Mouse (Mus musculus) gastrocnemius, adult 2 months (tissue): ENCODE measurements around the gene Galnt16. TPM values are rescaled to one million over a fixed set of nuclear protein-coding genes. Genes with fewer than 3 reads are reported as not detected.

Experiments used
- DNase-seq: peaks from one replicate; pipeline ENCODE4 v3.0.0; 2022
- H3K27ac ChIP-seq: fragments of 200-600 bp; 2 replicates; pipeline ENCODE4 v1.8.1; 2022; ENCODE audit warnings: mild to moderate bottlenecking
- H3K4me3 ChIP-seq: fragments of 200-600 bp; 2 replicates; pipeline ENCODE4 v1.8.1; 2022; ENCODE audit warnings: mild to moderate bottlenecking, moderate library complexity
- CTCF ChIP-seq: fragments of 200-600 bp; IDR thresholded peaks from 2 replicates; pipeline ENCODE4 v1.8.1; 2022; ENCODE audit warnings: antibody characterized with exemption, mild to moderate bottlenecking, moderate library complexity
- intact Hi-C: fragments of 180-260 bp; cut with DNase I; formaldehyde crosslinking; loops from one replicate; pipeline ENCODE4 v1.15.1; 2025
- total RNA-seq, 2 experiments: library from RNA; stranded (reverse); gene quantifications; 2 replicates each; pipeline ENCODE4 v1.2.3; 2021

Galnt16 gene
- total RNA-seq, 2 experiments from 2014 or later: 2.4 to 3.8 TPM

DNA sequence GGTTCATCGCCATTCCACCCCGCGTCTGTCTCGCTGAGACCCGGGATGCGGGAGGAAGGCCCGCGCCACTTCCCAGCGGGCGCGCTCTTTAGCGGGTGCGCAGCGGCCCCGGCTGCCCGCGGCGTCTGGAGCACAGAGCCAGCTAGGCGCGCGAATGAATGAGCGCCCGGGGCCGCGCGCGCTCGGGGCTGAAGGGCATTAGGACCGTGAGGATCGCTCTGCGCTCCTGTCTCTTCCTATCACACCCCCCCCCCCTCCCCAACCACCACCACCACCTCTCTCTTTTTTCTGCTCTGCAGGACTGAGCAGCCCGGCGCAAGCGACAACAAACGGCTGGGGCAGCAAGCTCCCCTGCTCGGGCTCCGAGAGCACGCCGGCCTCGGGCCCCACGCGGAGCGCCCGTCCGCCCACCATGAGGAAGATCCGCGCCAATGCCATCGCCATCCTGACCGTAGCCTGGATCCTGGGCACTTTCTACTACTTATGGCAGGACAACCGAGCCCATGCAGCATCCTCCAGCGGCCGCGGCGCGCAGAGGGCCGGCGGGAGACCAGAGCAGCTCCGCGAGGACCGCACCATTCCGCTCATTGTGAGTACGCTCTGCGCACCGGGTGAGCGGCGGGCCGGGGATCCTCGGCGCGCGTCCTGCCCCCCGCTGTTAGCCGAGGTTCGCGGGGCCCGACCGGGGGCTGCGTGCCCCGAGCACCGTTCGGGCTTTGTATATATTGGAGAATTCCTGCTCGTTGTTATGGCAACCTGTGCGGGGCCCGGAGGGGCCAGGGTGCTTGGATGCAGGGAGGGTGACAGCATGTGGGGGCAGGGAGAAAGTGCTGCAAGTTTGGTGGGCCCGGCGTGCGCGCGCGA is 912 bp downstream of the Galnt16 start:
- peak; percentile 58 for DNase-seq
- intact Hi-C loops: no loop called here
- H3K27ac ChIP-seq: peak overlapping the region; percentile 69
- no peak for TF ChIP-seq CTCF
- peak overlapping the region; percentile 81 for H3K4me3 ChIP-seq

DNA sequence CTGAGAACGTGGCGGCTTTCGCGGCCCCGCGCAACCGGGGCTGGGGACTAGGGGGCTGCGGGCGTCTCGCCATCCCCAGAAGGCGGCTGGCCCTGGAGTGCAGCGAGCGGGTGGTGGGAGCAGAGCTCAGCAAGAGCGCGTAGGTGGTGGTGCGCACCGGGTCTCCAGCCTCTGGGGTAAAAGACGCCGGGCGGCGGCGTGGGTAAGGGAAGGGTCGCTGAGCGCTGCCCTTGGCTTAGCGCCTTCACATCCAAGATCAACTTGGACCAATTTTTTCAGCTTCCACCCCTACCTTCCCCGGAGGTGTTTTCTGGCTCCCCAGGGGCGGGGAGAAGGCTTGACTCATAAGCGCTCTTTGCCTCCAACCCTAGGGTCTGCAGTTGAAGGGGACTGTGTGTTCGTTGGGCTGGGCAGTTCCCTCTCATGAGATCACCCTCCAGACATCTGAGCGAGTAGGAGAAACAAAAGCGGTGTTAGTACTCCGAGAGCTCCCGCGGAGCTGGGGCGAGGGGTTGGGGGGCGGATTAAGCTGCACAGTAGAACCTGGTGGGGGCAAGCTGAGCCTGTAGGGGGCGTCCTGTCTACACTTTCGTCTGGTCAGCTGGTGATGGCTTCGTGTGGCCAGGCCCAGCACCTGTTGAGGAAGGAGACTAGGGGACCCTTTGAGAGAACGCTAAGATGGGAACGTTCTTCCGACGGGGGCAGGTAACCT is 1.7 kb downstream of the Galnt16 start:
- intact Hi-C loops: loop anchor here (5.0 kb wide), 1 partner anchor 58 kb away; no protein-coding TSS in a partner anchor
- peak; percentile 47 for TF ChIP-seq CTCF
- Histone ChIP-seq H3K27ac (peak overlapping the region; percentile 69), H3K4me3 (peak overlapping the region; percentile 81)
- DNase-seq: peak; percentile 60

DNA sequence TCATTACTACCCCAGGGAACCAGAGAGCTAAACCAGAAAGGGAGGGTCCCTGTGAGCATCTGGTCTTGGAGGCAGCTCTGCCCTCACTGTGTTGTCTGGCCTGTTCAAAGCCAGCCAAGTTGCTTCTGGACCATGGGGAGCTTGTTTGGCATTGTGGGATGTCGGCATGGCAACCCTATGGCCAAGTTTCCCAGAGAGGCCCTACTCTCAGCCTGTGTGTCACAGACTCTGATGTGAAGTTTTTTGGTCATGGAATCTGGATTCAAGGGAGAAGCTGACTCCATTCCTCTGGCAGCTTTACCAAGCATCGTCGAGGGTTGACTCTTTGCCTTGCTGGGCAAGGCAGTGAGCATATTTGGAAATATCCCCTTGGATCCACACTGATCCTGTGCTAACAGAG is 3.9 kb downstream of the Galnt16 start:
- peak; percentile 58 for DNase-seq
- no peak for TF ChIP-seq CTCF
- intact Hi-C loops: loop anchor here (5.0 kb wide), 1 partner anchor 55 kb away; no protein-coding TSS in a partner anchor
- Histone ChIP-seq H3K27ac (peak overlapping the region; percentile 68), H3K4me3 (no peak overlapping the region)

DNA sequence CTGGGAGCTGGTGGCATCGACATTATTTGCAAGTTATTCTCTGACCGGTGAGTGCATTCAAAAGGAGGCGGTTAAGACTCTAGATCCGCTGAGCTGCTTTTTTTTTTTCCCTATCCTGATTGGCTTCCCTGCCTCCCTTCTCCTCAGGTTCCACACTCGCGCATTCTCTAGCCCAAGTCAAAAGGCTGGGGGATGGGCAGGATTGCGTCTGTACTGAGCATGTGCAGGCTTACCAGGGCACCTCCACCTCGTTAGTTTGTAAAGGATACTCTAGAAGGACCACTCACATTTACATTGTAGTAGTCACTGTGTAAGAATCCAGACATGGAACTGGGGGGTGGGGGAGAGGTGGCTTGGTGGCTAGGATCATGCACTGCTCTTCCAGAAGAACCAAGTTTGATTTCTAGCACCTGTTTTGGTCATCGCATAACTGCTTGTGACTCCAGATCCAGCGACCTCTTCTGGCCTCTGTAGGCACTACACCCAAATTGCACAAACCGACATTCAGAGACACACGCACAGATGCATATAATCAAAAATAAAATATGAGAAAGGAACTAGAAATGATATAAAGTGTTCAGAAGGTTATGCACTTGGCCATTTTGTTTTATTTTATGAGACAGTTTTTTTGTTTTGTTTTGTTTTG is 6.3 kb downstream of the Galnt16 start:
- intact Hi-C loops: loop anchor here (5.0 kb wide), 1 partner anchor 53 kb away; no protein-coding TSS in a partner anchor
- Histone ChIP-seq H3K27ac (no peak overlapping the region), H3K4me3 (no peak overlapping the region)
- TF ChIP-seq CTCF: peak; percentile 20; the same call in 1 of the 2 replicates
- DNase-seq: no peak

DNA sequence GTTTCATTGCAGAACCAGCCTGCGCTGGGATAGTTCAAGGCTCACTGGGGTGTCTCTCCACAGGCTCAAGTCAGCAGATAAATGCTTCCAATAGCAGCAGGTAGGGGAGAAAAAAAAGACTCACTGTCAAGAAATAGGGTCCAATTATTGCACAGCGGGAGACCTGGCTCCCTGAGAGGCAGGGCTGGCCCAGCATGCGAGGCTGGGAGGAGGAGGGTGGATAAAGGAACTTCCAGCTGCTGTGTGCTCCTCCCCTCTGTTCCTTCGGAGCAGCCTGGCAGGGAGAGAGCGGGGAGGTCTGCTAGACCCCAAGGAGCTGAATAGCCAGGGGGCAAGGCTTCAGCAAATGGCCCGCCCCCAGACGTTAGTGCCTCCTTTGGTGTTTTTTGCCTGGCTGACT is 7.4 kb downstream of the Galnt16 start:
- DNase-seq: peak; percentile 42
- intact Hi-C loops: no loop called here
- Histone ChIP-seq H3K4me3 (no peak overlapping the region), H3K27ac (peak overlapping the region; percentile 66)
- TF ChIP-seq CTCF: no peak

DNA sequence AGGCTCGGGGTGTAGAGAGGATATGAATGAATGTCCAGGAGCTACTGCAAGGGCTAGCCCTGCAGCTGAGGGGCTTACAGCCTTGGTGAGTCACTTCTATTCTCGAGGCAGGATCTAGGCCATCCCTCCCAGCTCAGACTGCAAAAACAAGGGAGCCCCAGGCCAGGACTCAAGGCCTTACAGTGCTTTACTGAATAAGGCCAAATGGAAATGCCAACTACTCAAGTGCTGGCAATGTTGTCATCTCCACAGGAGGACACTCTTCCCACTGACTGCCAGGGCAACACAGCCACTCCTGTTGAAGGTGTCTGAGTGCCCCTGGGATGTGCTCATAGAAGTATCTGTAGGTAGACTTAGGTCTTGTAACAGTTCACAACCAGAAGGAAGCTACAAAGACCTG is 8.4 kb downstream of the Galnt16 start:
- Histone ChIP-seq H3K27ac (peak overlapping the region; percentile 66), H3K4me3 (no peak overlapping the region)
- DNase-seq: no peak
- intact Hi-C loops: no loop called here
- TF ChIP-seq CTCF: no peak

DNA sequence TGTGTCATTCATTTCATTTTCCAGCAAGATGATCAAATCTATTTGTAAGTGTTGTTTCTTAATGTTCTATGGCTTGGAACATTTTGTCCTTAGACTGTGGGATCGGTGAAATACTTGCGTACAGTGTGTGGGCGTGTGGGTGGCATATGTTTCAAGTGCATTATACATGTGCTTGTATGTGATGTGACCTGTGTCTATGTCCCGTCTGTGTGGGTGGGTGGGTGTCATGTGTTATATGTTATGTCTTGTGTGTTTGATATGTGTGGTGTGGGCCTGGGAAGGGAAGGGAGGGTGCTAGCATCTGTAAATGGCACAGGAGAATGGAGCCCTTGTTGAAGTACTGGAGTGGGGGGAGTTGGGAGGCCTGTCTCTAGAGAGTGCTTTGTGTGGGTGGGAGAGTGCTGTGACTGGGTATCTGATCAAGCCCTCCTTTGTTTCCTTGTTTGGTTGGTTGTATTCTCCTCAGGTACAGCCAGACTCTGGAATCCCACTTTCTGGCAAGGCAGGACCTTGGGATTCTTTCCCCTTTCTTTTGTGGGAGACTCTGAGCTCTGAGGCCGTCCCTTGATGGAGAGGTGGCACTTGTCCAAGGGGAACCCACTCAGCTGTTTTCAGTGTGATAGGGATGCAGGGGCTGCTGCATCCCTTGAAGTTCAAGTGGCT is 9.8 kb downstream of the Galnt16 start:
- intact Hi-C loops: no loop called here
- Histone ChIP-seq H3K4me3 (no peak overlapping the region), H3K27ac (peak overlapping the region; percentile 66)
- TF ChIP-seq CTCF: no peak
- no peak for DNase-seq

DNA sequence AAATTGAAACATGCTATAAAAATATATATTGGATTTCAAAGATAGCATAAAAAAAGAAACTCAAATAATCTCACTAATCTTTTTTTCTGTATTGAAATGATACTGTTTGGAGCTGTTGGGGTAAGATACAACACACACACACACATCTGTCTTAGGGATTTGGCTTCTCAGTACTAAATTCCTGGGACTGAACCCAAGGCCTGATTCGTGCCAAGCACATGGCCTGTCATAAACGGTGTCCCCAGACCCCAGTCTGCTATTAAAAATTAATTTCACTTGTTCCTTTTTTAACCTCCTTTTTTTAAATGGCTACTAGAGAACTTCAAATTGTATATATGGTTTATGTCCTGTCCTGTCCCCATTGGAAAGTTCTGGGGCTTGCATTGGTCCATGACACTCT is 12.0 kb downstream of the Galnt16 start:
- peak; percentile 54 for DNase-seq
- H3K27ac ChIP-seq: peak overlapping the region; percentile 28; the same call in 1 of the 2 replicates
- no peak for TF ChIP-seq CTCF
- H3K4me3 ChIP-seq: no peak overlapping the region
- intact Hi-C loops: no loop called here

DNA sequence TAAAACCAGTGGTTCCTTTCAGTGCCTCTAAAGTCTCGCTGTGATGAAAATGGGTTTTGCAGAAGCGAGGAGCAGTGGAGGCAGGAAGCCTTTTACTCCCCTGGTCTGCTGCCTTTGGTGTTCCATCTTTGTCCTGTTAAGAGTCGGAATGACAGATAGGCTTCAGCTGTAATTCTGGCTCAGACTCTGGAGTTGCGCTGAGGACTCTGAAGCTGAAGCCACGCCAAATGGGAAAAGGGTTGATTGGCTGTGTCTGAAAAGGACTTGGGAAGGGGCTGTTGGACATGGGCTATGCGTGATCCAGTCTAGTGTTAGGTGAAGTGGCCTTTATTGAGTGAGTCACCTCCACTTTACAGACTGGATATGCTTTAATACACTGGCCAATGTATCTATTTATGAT is 12.6 kb downstream of the Galnt16 start:
- intact Hi-C loops: no loop called here
- peak overlapping the region; percentile 28; the same call in 1 of the 2 replicates for H3K27ac ChIP-seq

DNA sequence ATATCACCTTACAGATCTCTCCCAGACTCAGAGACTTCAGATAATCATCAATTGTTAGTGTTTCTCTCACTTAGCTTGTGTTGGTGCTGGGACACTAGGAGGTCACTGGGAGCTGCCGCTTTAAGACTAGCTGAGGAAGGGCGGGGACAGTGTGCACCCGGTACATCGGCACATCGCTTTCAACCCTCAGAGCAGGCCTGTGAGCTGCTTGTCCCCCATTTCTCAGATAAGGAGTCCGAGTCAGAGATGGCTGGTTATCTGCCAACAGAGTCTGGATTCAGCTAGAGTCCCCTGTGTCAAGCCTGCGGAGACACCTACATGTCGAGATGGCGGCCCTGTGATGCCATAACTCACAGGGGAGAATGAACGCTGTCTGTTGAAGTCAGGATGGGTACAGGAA is 13.5 kb downstream of the Galnt16 start:
- no peak for DNase-seq
- no peak for TF ChIP-seq CTCF
- intact Hi-C loops: no loop called here
- Histone ChIP-seq H3K4me3 (no peak overlapping the region), H3K27ac (no peak overlapping the region)

More for the DNA sequence above, 12.6 kb downstream of the Galnt16 start:
- no peak for DNase-seq
- no peak for TF ChIP-seq CTCF
- no peak overlapping the region for H3K4me3 ChIP-seq

DNA sequence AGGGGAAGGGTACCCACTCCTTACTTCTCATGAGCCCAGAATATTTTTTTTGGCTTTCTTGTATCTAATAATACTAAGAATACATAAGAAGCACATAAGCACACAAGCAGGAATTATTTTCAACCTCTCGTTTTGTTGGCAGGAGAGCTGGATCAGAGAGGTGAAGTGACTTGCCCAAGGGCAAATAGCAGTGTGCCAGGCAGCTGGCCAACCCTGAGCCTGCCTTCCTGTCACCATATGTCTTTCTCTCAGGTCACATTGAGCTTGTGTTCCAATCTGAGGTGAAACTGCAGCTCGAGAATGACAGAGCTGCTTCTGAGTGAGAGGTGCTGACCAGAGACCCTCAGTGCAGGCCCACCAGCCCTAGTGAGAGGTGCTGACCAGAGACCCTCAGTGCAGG is 15.8 kb downstream of the Galnt16 start:
- H3K4me3 ChIP-seq: no peak overlapping the region
- H3K27ac ChIP-seq: no peak overlapping the region
- intact Hi-C loops: no loop called here
- TF ChIP-seq CTCF: no peak
- no peak for DNase-seq

DNA sequence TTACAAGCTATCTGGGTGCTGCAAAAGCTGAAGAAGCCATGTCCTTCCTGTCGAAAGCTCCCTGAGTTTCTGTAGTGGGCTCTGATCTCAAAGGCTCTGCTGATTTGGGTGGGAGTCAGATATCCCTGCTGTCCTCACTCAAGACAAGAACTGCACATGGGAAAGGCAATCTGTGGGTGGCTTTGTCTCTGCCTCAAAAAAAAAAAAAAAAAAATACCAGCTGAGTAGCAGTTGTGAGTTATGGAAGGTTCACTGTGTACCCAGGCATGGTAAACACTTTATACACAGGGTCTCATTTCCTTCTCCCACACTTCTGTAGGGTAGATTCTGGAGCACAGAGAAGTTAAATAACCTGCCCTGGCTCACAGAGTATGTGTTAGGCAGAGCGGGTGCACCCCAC is 19.2 kb downstream of the Galnt16 start:
- Histone ChIP-seq H3K4me3 (no peak overlapping the region), H3K27ac (no peak overlapping the region)
- intact Hi-C loops: no loop called here
- DNase-seq: no peak
- no peak for TF ChIP-seq CTCF
